Mouse (Mus musculus): ENCODE data around the gene Mxra8.

DNA sequence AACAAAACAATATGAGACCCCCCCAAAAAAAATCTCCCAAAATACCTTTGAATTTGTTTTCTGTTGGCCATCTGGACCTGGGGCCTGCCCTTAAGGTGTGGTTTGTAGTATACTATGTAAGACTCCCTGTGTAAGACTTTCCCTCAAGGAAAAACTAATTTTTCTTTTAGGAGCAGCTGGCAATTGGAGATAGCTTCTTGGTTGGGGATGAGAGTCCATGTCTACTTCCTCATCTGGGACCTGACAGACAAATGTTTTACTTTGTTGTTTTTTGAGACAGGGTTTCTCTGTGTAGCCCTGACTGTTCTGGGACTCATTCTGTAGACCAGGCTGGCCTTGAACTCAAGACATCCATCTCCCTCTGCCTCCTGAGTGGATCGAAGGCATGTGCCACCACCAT lies 37.4 kb upstream of the Mxra8 start:
- no peak for TF ChIP-seq CTCF (IDR thresholded peaks at IDR 0.05; ENCODE audit: low read depth)
- TF ChIP-seq EP300 (IDR thresholded peaks at IDR 0.05; ENCODE audit: low read depth): no peak
